Mouse (Mus musculus): ENCODE results near the gene P2rx1. TPM values are rescaled to one million over a fixed set of nuclear protein-coding genes. Genes with fewer than 3 reads are reported as not detected.

Gene P2rx1
- total and polyA plus RNA-seq, 3 experiments = 0.40 to 1.0 (median 0.55) TPM

Small RNA genes within 50 kb of the gene (microRNA-seq; reads per million reads assigned to microRNA genes)
- 0 reads per million in 2 experiments for gene Gm44467

Other genes with a start within 250 kb of the P2rx1 start
- 10 to 100 TPM; 21.3 to 22.9 TPM for gene Cyb5d2, start 203.0 kb upstream of the P2rx1 start, total RNA-seq (2021)
- gene Cyb5d2, start 203.0 kb upstream of the P2rx1 start, polyA plus RNA-seq (2012; rRNA removed) = 7.8 and 8.5 TPM in 2 replicates
- gene Zzef1, start 202.9 kb upstream of the P2rx1 start, total RNA-seq (2021) = 10 to 100 TPM; 31.5 to 32.7 TPM
- gene Zzef1, start 202.9 kb upstream of the P2rx1 start, polyA plus RNA-seq (2012; rRNA removed) = 19.5 and 23.6 TPM in 2 replicates
- gene Atp2a3, start 37.9 kb upstream of the P2rx1 start, total RNA-seq (2021) = 10 to 100 TPM in 1 of 2 experiments, 1 to 10 TPM in 1; 7.2 to 11.6 TPM
- 11.3 and 11.9 TPM in 2 replicates for gene Atp2a3, start 37.9 kb upstream of the P2rx1 start, polyA plus RNA-seq (2012; rRNA removed)
- gene Camkk1, start 19.9 kb downstream of the P2rx1 start, total RNA-seq (2021) = 1 to 10 TPM; 1.8 to 9.8 TPM
- 2.2 and 3.2 TPM in 2 replicates for gene Camkk1, start 19.9 kb downstream of the P2rx1 start, polyA plus RNA-seq (2012; rRNA removed)
- gene Ncbp3, start 48.7 kb downstream of the P2rx1 start, total RNA-seq (2021) = 1 to 10 TPM; 9.4 to 9.5 TPM
- 1.6 and 1.7 TPM in 2 replicates for gene Ncbp3, start 48.7 kb downstream of the P2rx1 start, polyA plus RNA-seq (2012; rRNA removed)
- under 1 TPM; 0.23 to 0.79 TPM for gene Itgae, start 91.5 kb downstream of the P2rx1 start, total RNA-seq (2021)
- gene Itgae, start 91.5 kb downstream of the P2rx1 start, polyA plus RNA-seq (2012; rRNA removed) = 0.39 and 0.54 TPM in 2 replicates
- under 1 TPM; 0.35 TPM for gene Haspin, start 139.2 kb downstream of the P2rx1 start, total RNA-seq (2021)
- 0.70 and 0.91 TPM in 2 replicates for gene Haspin, start 139.2 kb downstream of the P2rx1 start, polyA plus RNA-seq (2012; rRNA removed)
- 10 to 100 TPM in 1 of 2 experiments, 1 to 10 TPM in 1; 4.4 to 10.9 TPM for gene P2rx5, start 161.3 kb downstream of the P2rx1 start, total RNA-seq (2021)
- 2.3 and 2.9 TPM in 2 replicates for gene P2rx5, start 161.3 kb downstream of the P2rx1 start, polyA plus RNA-seq (2012; rRNA removed)
- 10 to 100 TPM; 86.1 to 88.7 TPM for gene Emc6, start 177.9 kb downstream of the P2rx1 start, total RNA-seq (2021)
- gene Emc6, start 177.9 kb downstream of the P2rx1 start, polyA plus RNA-seq (2012; rRNA removed) = 91.0 and 117 TPM in 2 replicates
- 10 to 100 TPM; 71.0 to 87.8 TPM for gene Tax1bp3, start 178.0 kb downstream of the P2rx1 start, total RNA-seq (2021)
- 71.0 and 77.0 TPM in 2 replicates for gene Tax1bp3, start 178.0 kb downstream of the P2rx1 start, polyA plus RNA-seq (2012; rRNA removed)
- 10 to 100 TPM; 16.8 to 18.3 TPM for gene Ctns, start 199.9 kb downstream of the P2rx1 start, total RNA-seq (2021)
- 11.1 and 12.5 TPM in 2 replicates for gene Ctns, start 199.9 kb downstream of the P2rx1 start, polyA plus RNA-seq (2012; rRNA removed)
- gene Shpk, start 200.4 kb downstream of the P2rx1 start, total RNA-seq (2021) = 10 to 100 TPM in 1 of 2 experiments, 1 to 10 TPM in 1; 8.8 to 12.4 TPM
- gene Shpk, start 200.4 kb downstream of the P2rx1 start, polyA plus RNA-seq (2012; rRNA removed) = 10.0 and 10.9 TPM in 2 replicates
- gene Trpv1, start 235.2 kb downstream of the P2rx1 start, total RNA-seq (2021) = under 1 TPM; 0.21 to 0.26 TPM
- 0.62 and 1.0 TPM in 2 replicates for gene Trpv1, start 235.2 kb downstream of the P2rx1 start, polyA plus RNA-seq (2012; rRNA removed)

Measured in adrenal gland, adult 2 months (tissue).